Mouse (Mus musculus) large intestine, adult 2 months (tissue): Measurements from ENCODE around the gene Tfpi2. TPM values are rescaled to one million over a fixed set of nuclear protein-coding genes. Genes with fewer than 3 reads are reported as not detected.

Source experiments
- DNase-seq: peaks from one replicate; pipeline ENCODE4 v3.0.0-alpha.2; 2012; ENCODE audit warnings: low read depth, low spot score
- WGBS: fragments of 180-500 bp; shearing (Covaris S2); methylation state at CpG from one replicate; pipeline ENCODE4 v1.1.7; 2018; 5-methylcytosine and 5-hydroxymethylcytosine counted together
- polyA plus RNA-seq: library from polyadenylated mRNA; depleted of rRNA; stranded (reverse); fragments of >200 nt; gene quantifications from 2 replicates; pipeline ENCODE4 v1.2.3, GENCODE M21; 2012; rRNA removed

Gene Tfpi2
- polyA plus RNA-seq, 1 experiment, result 8.8 TPM

- WGBS, result 76% methylated on average over 4 of the region's 4 CpGs
- DNase-seq, result no peak
Observed at GRCm38 (mm10) chr6:3926140-3926539, 62.6 kb downstream of the Tfpi2 start.

GRCm38 (mm10) chr6:3922870-3923269 is 65.8 kb downstream of the Tfpi2 start:
- 81% methylated on average over 4 of the region's 4 CpGs for WGBS
- DNase-seq, result no peak

DNA sequence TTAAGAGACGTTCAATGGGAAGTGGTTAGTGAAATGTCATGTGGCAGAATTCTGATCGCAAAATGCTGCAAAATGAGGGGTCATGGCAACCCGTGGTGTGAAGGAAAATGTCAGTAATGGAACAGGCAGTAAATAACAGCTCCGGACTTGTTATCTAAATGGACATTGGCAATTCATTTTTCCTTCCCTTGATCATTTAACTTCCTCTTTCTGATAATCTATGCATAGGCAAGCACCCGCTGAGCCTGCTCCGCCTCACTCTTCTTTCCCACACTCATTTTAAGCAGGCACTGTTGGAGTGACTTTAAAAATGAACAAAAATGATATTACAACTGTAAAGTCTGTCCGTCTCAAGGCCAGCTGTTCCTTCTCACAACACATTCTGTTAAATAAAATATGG is 72.7 kb downstream of the Tfpi2 start:
- no peak for DNase-seq
- 56% methylated on average over 7 of the region's 7 CpGs for WGBS

Other genes with a start within 250 kb of the Tfpi2 start
- gene Calcr, start 224.2 kb downstream of the Tfpi2 start, polyA plus RNA-seq, result not detected in 2 replicates
- gene Gngt1, start 4.9 kb upstream of the Tfpi2 start, polyA plus RNA-seq, result not detected in 2 replicates
- 8.0 and 9.5 TPM in 2 replicates for gene Gng11, start 15.0 kb upstream of the Tfpi2 start, polyA plus RNA-seq
- 13.5 and 27.2 TPM in 2 replicates for gene Bet1, start 98.1 kb upstream of the Tfpi2 start, polyA plus RNA-seq